Mouse (Mus musculus): ENCODE measurements around the gene Fto.

DNA sequence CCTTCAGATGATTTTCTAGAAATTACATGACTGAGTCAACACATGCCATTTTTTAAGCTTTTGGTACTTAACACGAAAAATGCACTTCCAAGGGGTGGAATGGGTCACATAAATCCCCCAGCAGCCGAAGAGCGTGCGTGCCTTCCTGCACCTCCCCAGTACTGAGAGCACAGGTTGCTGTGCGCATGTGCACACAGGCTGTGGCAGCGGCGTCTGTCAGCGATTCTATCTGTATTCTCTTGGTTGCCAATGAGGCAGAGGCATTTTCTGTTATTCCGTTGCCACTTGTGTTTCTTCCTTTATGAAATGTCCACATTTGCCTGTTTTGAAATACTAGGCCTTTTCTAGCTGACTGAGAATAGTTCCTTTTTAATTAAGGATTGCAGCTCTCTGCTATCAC, 324.4 kb downstream of the Fto start:
- TF ChIP-seq POLR2A (IDR thresholded peaks at IDR 0.05; ENCODE audit: low read depth, low read length) (no peak), CTCF (conservative IDR thresholded peaks at IDR 0.05; ENCODE audit: insufficient read depth, insufficient read length, low read depth, low read length) (no peak)
